Mouse (Mus musculus) ES-Bruce4 (cell line): ENCODE data around the gene Fli1. TPM values are rescaled to one million over a fixed set of nuclear protein-coding genes. Genes with fewer than 3 reads are reported as not detected.

ENCODE experiments used
- H3K27ac ChIP-seq: 2 replicates; pipeline ENCODE4 v1.5.1; 2012; ENCODE audit warnings: low read length, inconsistent platforms; ENCODE audit not compliant: insufficient read depth
- H3K27me3 ChIP-seq: 2 replicates; pipeline ENCODE4 v1.6.1; 2012; ENCODE audit warnings: mild to moderate bottlenecking, low read length, inconsistent platforms; ENCODE audit not compliant: control insufficient read depth, poor library complexity, insufficient read depth, severe bottlenecking
- H3K36me3 ChIP-seq: 2 replicates; pipeline ENCODE4 v1.6.1; 2012; ENCODE audit warnings: inconsistent platforms, mild to moderate bottlenecking, low read length, moderate library complexity; ENCODE audit not compliant: control insufficient read depth, poor library complexity, insufficient read depth, severe bottlenecking
- H3K4me1 ChIP-seq: one replicate; pipeline ENCODE4 v1.8.1; 2011; ENCODE audit warnings: low read length; ENCODE audit not compliant: control insufficient read depth, insufficient read depth
- H3K4me3 ChIP-seq: 2 replicates; pipeline ENCODE4 v1.5.1; 2011; ENCODE audit warnings: low read depth, mild to moderate bottlenecking, low read length
- H3K9ac ChIP-seq: 2 replicates; pipeline ENCODE4 v1.6.1; 2012; ENCODE audit warnings: low read depth, mild to moderate bottlenecking, inconsistent platforms; ENCODE audit not compliant: poor library complexity, severe bottlenecking
- H3K9me3 ChIP-seq: replicated peaks from 2 replicates; pipeline ENCODE4 v1.6.1; 2012; ENCODE audit warnings: mild to moderate bottlenecking, low read length, inconsistent platforms; ENCODE audit not compliant: control insufficient read depth, poor library complexity, insufficient read depth, severe bottlenecking
- CTCF ChIP-seq: IDR thresholded peaks from one replicate; pipeline ENCODE4 v1.8.1; 2011; ENCODE audit warnings: low read depth, low read length
- EP300 ChIP-seq: IDR thresholded peaks from 2 replicates; pipeline ENCODE4 v1.6.1; 2011; ENCODE audit warnings: low read depth, low read length; ENCODE audit not compliant: insufficient read depth
- POLR2A ChIP-seq: IDR thresholded peaks from one replicate; pipeline ENCODE4 v1.8.1; 2011; ENCODE audit warnings: low read length; ENCODE audit not compliant: insufficient read depth
- polyA plus RNA-seq: library from polyadenylated mRNA; stranded (reverse); fragments of >200 nt; gene quantifications from 2 replicates; pipeline ENCODE4 v1.2.4, GENCODE M21; 2011; ENCODE audit warnings: low read depth; ENCODE audit not compliant: missing spikeins, insufficient read depth, insufficient read length

The Fli1 gene
- polyA plus RNA-seq, 1 experiment = not detected

- Histone ChIP-seq H3K9ac (no peak overlapping the region), H3K27ac (no peak overlapping the region), H3K4me3 (no peak overlapping the region), H3K27me3 (0 out of 2 replicates have a peak, but pooled peaks cover 1% of the 10 kb centered on the region), H3K36me3 (no peaks in the 10 kb centered on the region), H3K9me3 (no peaks in the 10 kb centered on the region), H3K4me1 (no peaks in the 10 kb centered on the region)
- TF ChIP-seq POLR2A = no peak
- TF ChIP-seq EP300 = no peak
- TF ChIP-seq CTCF = no peak
Observed at GRCm38 (mm10) chr9:32489794-32490358, 52.8 kb downstream of the Fli1 start.

GRCm38 (mm10) chr9:32489315-32489714 lies 53.3 kb downstream of the Fli1 start:
- Histone ChIP-seq H3K36me3 (no peaks in the 10 kb centered on the region), H3K9ac (no peak overlapping the region), H3K9me3 (no peaks in the 10 kb centered on the region), H3K4me3 (no peak overlapping the region), H3K27me3 (0 out of 2 replicates have a peak, but pooled peaks cover 1% of the 10 kb centered on the region), H3K4me1 (no peaks in the 10 kb centered on the region), H3K27ac (no peak overlapping the region)
- TF ChIP-seq POLR2A = no peak
- TF ChIP-seq CTCF = no peak
- TF ChIP-seq EP300 = no peak

- Histone ChIP-seq H3K9ac (no peak overlapping the region), H3K9me3 (no peaks in the 10 kb centered on the region), H3K36me3 (no peaks in the 10 kb centered on the region)
Observed at GRCm38 (mm10) chr9:32488627-32489026, 54.0 kb downstream of the Fli1 start.

GRCm38 (mm10) chr9:32487823-32488222 lies 54.8 kb downstream of the Fli1 start:
- TF ChIP-seq EP300 = no peak
- TF ChIP-seq CTCF = no peak
- TF ChIP-seq POLR2A = no peak
- no peaks in the 10 kb centered on the region for H3K9me3 ChIP-seq
- no peaks in the 10 kb centered on the region for H3K36me3 ChIP-seq
- no peak overlapping the region for H3K9ac ChIP-seq
- H3K4me1 ChIP-seq = no peaks in the 10 kb centered on the region
- no peak overlapping the region for H3K27ac ChIP-seq
- no peak overlapping the region for H3K4me3 ChIP-seq
- 0 out of 2 replicates have a peak, but pooled peaks cover 1% of the 10 kb centered on the region for H3K27me3 ChIP-seq

More at GRCm38 (mm10) chr9:32488627-32489026, 54.0 kb downstream of the Fli1 start:
- Histone ChIP-seq H3K4me1 (no peaks in the 10 kb centered on the region), H3K27me3 (0 out of 2 replicates have a peak, but pooled peaks cover 1% of the 10 kb centered on the region), H3K4me3 (no peak overlapping the region), H3K27ac (no peak overlapping the region)
- TF ChIP-seq EP300 (no peak), POLR2A (no peak), CTCF (no peak)

GRCm38 (mm10) chr9:32487401-32487800 lies 55.3 kb downstream of the Fli1 start:
- Histone ChIP-seq H3K9me3 (no peaks in the 10 kb centered on the region), H3K36me3 (no peaks in the 10 kb centered on the region), H3K4me3 (no peak overlapping the region), H3K27me3 (0 out of 2 replicates have a peak, but pooled peaks cover 1% of the 10 kb centered on the region), H3K9ac (no peak overlapping the region), H3K4me1 (no peaks in the 10 kb centered on the region), H3K27ac (no peak overlapping the region)
- TF ChIP-seq CTCF = no peak
- no peak for TF ChIP-seq POLR2A
- no peak for TF ChIP-seq EP300

- Histone ChIP-seq H3K4me1 (no peaks in the 10 kb centered on the region), H3K9ac (no peak overlapping the region), H3K27me3 (no peaks in the 10 kb centered on the region), H3K27ac (no peak overlapping the region), H3K4me3 (no peak overlapping the region), H3K36me3 (no peaks in the 10 kb centered on the region), H3K9me3 (no peaks in the 10 kb centered on the region)
- TF ChIP-seq CTCF (no peak), POLR2A (no peak), EP300 (no peak)
Observed at GRCm38 (mm10) chr9:32480418-32480817, 62.2 kb downstream of the Fli1 start.
